Mouse (Mus musculus) kidney, postnatal 0 days (tissue): ENCODE measurements at regions not wholly inside any gene's neighbourhood (a gene's known extent, or its start where the extent isn't known, plus 50 kb on each side); places are given as distances from the start of the nearest gene placed in this dataset.
A peak's percentile ranks its signal among the peaks of the same experiment; 100 is the strongest.

Experiments used
- ATAC-seq: fragments of 200-750 bp; cut with Nextera tagmentation; replicated peaks from 2 replicates; pipeline ENCODE4 v1.8.0; 2017; ENCODE audit warnings: low read depth, moderate number of reproducible peaks, moderate TSS enrichment, moderate library complexity; ENCODE audit not compliant: low FRiP score
- DNase-seq: peaks from one replicate; pipeline ENCODE4 v3.0.0-alpha.2; 2016; ENCODE audit warnings: low spot score
- H3K27ac ChIP-seq: fragments of 300-500 bp; sonication (generic); 2 replicates; pipeline ENCODE4 v1.5.1; 2014; ENCODE audit warnings: mild to moderate bottlenecking
- H3K27me3 ChIP-seq: fragments of 300-500 bp; sonication (generic); 2 replicates; pipeline ENCODE4 v1.6.1; 2014; ENCODE audit warnings: low read length, mixed read lengths; ENCODE audit not compliant: insufficient read depth
- H3K36me3 ChIP-seq: fragments of 300-500 bp; sonication (generic); 2 replicates; pipeline ENCODE4 v1.6.1; 2014; ENCODE audit warnings: low read length, mixed read lengths; ENCODE audit not compliant: insufficient read depth
- H3K4me1 ChIP-seq: fragments of 300-500 bp; sonication (generic); replicated peaks from 2 replicates; pipeline ENCODE4 v1.6.1; 2014; ENCODE audit warnings: antibody characterized with exemption, low read length, mixed read lengths; ENCODE audit not compliant: insufficient read depth
- H3K4me2 ChIP-seq: fragments of 300-500 bp; sonication (generic); 2 replicates; pipeline ENCODE4 v1.6.1; 2014; ENCODE audit warnings: mild to moderate bottlenecking, low read length, moderate library complexity, mixed read lengths
- H3K4me3 ChIP-seq: fragments of 300-500 bp; sonication (generic); replicated peaks from 2 replicates; pipeline ENCODE4 v1.5.1; 2014; ENCODE audit warnings: low read depth, low read length
- H3K9ac ChIP-seq: fragments of 300-500 bp; sonication (generic); 2 replicates; pipeline ENCODE4 v1.6.1; 2014; ENCODE audit warnings: low read depth, low read length
- H3K9me3 ChIP-seq: fragments of 300-500 bp; sonication (generic); replicated peaks from 2 replicates; pipeline ENCODE4 v1.6.1; 2016; ENCODE audit warnings: low read length, inconsistent platforms, mixed read lengths
- CTCF ChIP-seq: IDR thresholded peaks from 2 replicates; pipeline ENCODE4 v1.5.1; 2016; ENCODE audit warnings: antibody characterized with exemption, low read depth, mild to moderate bottlenecking, moderate library complexity
- WGBS: fragments of 180-500 bp; shearing (Covaris S2); extraction: QIAGEN DNeasy Blood & Tissue Kit; methylation state at CpG from one replicate; pipeline ENCODE4 v1.1.7; 2014; 5-methylcytosine and 5-hydroxymethylcytosine counted together

DNA sequence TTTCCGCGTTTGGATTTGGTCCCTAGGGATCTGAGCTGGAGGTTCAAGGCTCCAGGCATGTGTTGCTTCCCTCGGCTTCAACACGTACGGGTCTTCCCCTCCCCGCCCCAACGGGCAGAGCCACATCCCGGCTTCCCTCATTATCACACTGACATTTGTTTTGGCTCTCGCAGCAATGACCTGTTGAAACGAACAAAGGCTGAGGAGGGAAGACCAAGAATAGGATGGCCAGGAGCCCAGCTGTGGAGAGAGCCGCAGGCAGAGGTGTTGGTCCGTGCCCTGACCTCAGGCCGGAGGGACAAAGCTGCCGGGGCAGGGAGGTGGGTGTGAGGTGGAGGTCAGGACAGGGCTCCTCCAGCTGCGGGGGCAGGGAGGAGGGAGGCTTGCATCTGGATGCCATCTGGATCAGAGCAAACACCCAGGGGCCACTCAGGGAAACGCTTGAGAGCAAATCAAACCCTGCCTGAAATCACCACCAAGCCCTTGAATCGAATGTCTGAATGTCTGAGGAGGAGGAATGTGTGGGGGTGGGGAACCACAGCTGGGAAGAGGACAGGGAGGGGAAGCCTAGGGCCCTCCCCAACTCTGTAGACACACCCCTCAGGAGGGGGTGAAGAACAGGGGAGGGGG is 145.6 kb downstream of the Vegfa start:
- H3K9me3 ChIP-seq = no peaks in the 10 kb centered on the region
- H3K4me2 ChIP-seq = 0 out of 2 replicates have a peak overlapping the region, but pooled peaks have one; percentile 1
- TF ChIP-seq CTCF = no peak
- ATAC-seq (peak; percentile 44; the same call in 1 of the 2 replicates), DNase-seq (peak; percentile 65)
- WGBS = 7% methylated on average over 17 of the region's 17 CpGs
- no peak overlapping the region for H3K27ac ChIP-seq
- no peaks in the 10 kb centered on the region for H3K36me3 ChIP-seq
- H3K9ac ChIP-seq = peak overlapping the region; percentile 31; the same call in 1 of the 2 replicates
- no peaks in the 10 kb centered on the region for H3K27me3 ChIP-seq
- H3K4me3 ChIP-seq = no peak overlapping the region
- H3K4me1 ChIP-seq = peaks cover 28% of the 10 kb centered on the region

DNA sequence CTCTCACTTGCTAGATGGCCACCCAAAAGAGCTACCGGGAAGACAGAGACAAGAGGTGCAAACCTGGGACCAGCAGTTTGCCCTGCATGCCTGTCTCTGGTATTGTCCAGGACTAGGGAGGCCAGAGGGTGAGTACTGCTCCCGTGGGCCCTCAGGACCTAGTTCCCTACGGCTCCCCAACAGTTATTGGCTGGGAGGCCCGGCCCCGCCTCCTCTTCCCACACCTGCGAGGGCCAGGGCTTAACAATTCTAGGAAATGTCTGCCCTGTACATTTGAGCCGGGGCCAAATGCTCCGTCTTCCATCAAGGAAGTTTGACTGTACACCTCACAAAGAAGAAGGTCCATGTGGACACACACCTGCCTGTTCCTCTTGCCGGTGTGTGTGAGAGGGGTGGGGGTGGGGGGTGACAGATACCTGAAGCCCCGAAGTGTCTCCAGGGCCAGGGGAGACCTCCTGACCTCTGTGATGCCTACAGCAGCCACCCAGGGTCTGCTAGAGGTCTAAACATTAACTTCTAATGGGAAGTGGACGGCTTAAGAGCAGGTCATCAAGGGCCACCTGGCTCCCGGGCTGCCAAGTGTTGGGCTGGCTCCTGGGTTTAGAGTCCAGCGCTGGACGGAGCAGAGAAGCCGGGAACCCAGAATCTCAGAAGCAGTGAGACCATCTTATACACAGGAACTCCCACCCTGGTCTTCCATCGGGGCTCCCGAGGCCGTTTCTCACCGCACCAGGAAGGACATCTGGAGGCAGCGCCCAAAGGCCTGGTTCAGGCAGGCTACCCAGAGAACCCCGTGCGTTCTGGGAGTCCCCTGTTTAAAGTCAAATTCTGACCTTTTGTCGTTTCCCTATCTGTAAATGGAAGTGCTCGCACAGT is 146.5 kb downstream of the Vegfa start:
- H3K9ac ChIP-seq = no peak overlapping the region
- ATAC-seq (peak; percentile 70), DNase-seq (no peak)
- no peak for TF ChIP-seq CTCF
- H3K27ac ChIP-seq = peak overlapping the region; percentile 57
- no peaks in the 10 kb centered on the region for H3K9me3 ChIP-seq
- WGBS = 35% methylated on average over 24 of the region's 24 CpGs
- no peak overlapping the region for H3K4me3 ChIP-seq
- no peaks in the 10 kb centered on the region for H3K27me3 ChIP-seq
- no peaks in the 10 kb centered on the region for H3K36me3 ChIP-seq
- H3K4me2 ChIP-seq = 0 out of 2 replicates have a peak overlapping the region, but pooled peaks have one; percentile 1
- H3K4me1 ChIP-seq = peaks cover 28% of the 10 kb centered on the region

DNA sequence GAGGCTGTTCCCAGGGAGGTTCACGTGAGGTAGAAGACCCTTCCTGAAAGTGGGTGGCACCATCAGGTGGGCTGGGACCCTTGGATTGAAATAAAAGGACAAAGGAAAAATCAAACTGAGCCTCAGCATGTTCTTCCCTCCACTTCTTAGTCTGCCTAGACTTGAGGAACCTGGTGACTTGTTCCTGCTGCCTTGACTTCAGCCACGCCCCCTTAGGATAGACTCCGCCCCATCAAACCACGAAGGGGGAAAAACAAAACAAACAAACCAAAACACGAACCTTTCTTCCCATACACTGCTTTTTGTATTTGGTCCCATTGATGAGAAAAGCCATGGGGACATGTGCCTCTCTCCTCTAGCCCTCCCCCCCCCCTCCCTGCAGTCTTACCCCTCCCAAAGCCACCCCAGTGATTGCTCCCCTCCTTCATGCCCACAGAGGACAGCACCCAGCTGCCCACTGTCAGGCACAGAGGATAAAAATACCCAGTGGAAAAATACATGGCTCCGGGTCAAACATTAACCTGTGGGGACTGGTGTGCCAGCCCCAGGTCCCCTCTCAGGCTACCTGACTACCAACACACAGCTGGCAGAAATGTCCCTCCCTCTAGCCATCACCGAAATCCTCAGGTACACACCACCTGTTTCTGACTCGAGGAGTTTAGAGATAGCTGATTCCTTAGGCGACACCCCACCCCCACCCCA is 148.0 kb downstream of the Vegfa start:
- no peak for DNase-seq
- Histone ChIP-seq H3K4me2 (no peak overlapping the region), H3K27me3 (no peaks in the 10 kb centered on the region), H3K27ac (peak overlapping the region; percentile 20), H3K9ac (no peak overlapping the region), H3K36me3 (no peaks in the 10 kb centered on the region), H3K4me1 (peaks cover 28% of the 10 kb centered on the region), H3K4me3 (no peak overlapping the region), H3K9me3 (no peaks in the 10 kb centered on the region)
- 0 out of 2 replicates have a peak, but pooled peaks have one; percentile 29 for ATAC-seq
- no peak for TF ChIP-seq CTCF
- 61% methylated on average over 9 of the region's 9 CpGs for WGBS

DNA sequence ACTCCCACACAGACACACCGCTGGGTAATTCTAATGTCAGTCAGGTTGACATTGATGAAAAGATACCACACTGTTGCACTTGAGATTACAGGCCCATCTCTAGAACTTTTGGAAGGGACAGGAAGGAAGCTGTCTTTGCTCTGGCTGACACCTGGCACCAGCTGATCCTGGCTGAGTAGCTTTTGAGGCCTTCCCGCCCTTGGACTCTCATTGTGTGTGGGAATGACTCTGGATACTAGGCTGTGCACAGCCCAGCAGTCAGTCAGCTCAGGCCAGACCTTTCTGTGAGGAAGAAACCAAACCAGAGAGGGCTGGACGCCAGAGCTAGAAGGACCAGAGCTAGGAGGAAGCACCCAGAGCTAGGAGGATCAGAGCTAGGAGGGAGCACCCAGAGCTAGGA is 149.0 kb upstream of the 1600014C23Rik start:
- H3K27ac ChIP-seq = no peak overlapping the region
- H3K36me3 ChIP-seq = no peaks in the 10 kb centered on the region
- no peak for DNase-seq
- 57% methylated on average over 3 of the region's 3 CpGs for WGBS
- no peak for TF ChIP-seq CTCF
- H3K4me2 ChIP-seq = no peak overlapping the region
- H3K4me3 ChIP-seq = no peak overlapping the region
- no peaks in the 10 kb centered on the region for H3K27me3 ChIP-seq
- no peak for ATAC-seq
- peaks cover 28% of the 10 kb centered on the region for H3K4me1 ChIP-seq
- no peaks in the 10 kb centered on the region for H3K9me3 ChIP-seq
- no peak overlapping the region for H3K9ac ChIP-seq

DNA sequence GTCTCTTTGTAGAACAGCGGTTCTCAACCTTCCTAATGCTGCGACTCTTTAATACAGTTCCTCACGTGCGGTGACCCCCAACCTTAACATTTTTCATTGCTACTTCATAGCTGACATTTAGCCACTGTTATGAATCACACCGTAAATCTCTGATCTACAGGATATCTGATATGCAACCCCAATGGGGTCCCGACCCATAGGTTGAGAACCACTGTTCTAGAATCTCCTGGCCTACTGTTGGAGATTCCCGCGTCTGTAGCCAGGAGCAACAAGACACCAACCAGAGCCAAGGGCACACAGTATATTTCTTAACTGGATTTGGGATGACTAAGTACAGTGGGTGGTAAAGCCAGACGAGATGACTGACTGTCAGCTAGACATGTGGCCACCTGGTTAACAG is 147.6 kb upstream of the 1600014C23Rik start:
- 84% methylated on average over 9 of the region's 9 CpGs for WGBS
- no peak for ATAC-seq
- no peak overlapping the region for H3K4me2 ChIP-seq
- H3K27ac ChIP-seq = no peak overlapping the region
- no peak for TF ChIP-seq CTCF
- no peak for DNase-seq
- no peaks in the 10 kb centered on the region for H3K36me3 ChIP-seq
- no peak overlapping the region for H3K4me3 ChIP-seq
- H3K4me1 ChIP-seq = peaks cover 20% of the 10 kb centered on the region
- H3K9ac ChIP-seq = no peak overlapping the region
- no peaks in the 10 kb centered on the region for H3K27me3 ChIP-seq
- no peaks in the 10 kb centered on the region for H3K9me3 ChIP-seq

DNA sequence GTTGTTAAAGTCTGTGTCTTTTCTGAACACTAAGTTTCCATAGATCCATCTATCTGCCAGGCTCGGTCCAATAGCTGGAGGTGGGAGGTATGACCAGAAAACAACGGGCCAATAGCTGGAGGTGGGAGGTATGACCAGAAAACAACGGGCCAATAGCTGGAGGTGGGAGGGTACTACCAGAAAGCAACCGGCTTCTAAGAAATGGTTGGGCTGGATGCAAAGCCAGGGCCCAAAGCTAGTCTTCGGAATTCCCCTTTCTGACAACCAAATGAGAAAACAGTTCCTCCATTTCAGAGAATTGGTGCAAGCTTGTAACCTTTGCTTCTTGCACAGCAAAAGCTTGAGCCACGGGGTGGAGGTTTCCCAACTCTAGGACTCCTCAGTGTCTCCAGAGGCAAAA is 147.1 kb upstream of the 1600014C23Rik start:
- ATAC-seq = no peak

More for the DNA sequence above, 147.1 kb upstream of the 1600014C23Rik start:
- Histone ChIP-seq H3K27ac (no peak overlapping the region), H3K4me2 (no peak overlapping the region), H3K27me3 (no peaks in the 10 kb centered on the region), H3K9me3 (no peaks in the 10 kb centered on the region), H3K36me3 (no peaks in the 10 kb centered on the region), H3K4me3 (no peak overlapping the region), H3K4me1 (peaks cover 14% of the 10 kb centered on the region), H3K9ac (no peak overlapping the region)
- TF ChIP-seq CTCF = no peak
- 86% methylated on average over 6 of the region's 6 CpGs for WGBS
- no peak for DNase-seq
